ENCODE assay signal across 8 mouse cellular contexts in genomic region chr1:92179489-92180006, GRCm38 (mm10). TPM values are rescaled to one million over a fixed set of nuclear protein-coding genes. Genes with fewer than 3 reads are reported as not detected.
A peak's percentile ranks its signal among the peaks of the same experiment; 100 is the strongest.
DNase-seq lines count a peak whose midpoint lies in the region; ATAC-seq and TF ChIP-seq lines count a peak whose summit lies in the region.

No protein-coding gene starts in this region.

- peak overlapping the region; percentile 84 for H3K4me3 ChIP-seq in embryonic facial prominence, embryonic 12.5 days
- H3K4me3 ChIP-seq in heart, embryonic 15.5 days = peak overlapping the region; percentile 85
- H3K4me3 ChIP-seq in lung, adult 2 months (replicated peaks; ENCODE audit: extremely low read depth, low read depth, low read length) = peak overlapping the region; percentile 95

- peak overlapping the region; percentile 95 for H3K27ac ChIP-seq in embryonic facial prominence, embryonic 12.5 days
- H3K27ac ChIP-seq in heart, embryonic 15.5 days = peak overlapping the region; percentile 92

- no peak for ATAC-seq in embryonic facial prominence, embryonic 12.5 days (ENCODE audit: insufficient number of reproducible peaks, insufficient read depth, low FRiP score, low TSS enrichment)
- ATAC-seq in heart, embryonic 15.5 days (replicated peaks; ENCODE audit: insufficient number of reproducible peaks, insufficient read depth, low FRiP score, low read depth) = peak; percentile 0

- no peaks in the 10 kb centered on the region for H3K9me3 ChIP-seq in embryonic facial prominence, embryonic 12.5 days
- H3K9me3 ChIP-seq in heart, embryonic 15.5 days (replicated peaks) = no peaks in the 10 kb centered on the region

- H3K4me1 ChIP-seq in embryonic facial prominence, embryonic 12.5 days = peaks cover 30% of the 10 kb centered on the region
- peaks cover 37% of the 10 kb centered on the region for H3K4me1 ChIP-seq in heart, embryonic 15.5 days (replicated peaks)
- H3K4me1 ChIP-seq in lung, adult 2 months (ENCODE audit: control insufficient read depth, insufficient read depth, low read length) = peaks cover 15% of the 10 kb centered on the region

- 1% methylated on average over 60 of the region's 61 CpGs for WGBS in embryonic facial prominence, embryonic 12.5 days
- WGBS in heart, embryonic 15.5 days = under 1% methylated on average over 54 of the region's 61 CpGs
- 6% methylated on average over 61 of the region's 61 CpGs for WGBS in lung, adult 2 months

- DNase-seq in urinary bladder, adult 18-20 months (ENCODE audit: low spot score in 2 of 2) = peak; percentile 31 to 33
- no peak for DNase-seq in urinary bladder, postnatal 10 days (ENCODE audit: low spot score)
- DNase-seq in kidney, postnatal 10 days = peak; percentile 78
- peak; percentile 48 for DNase-seq in lung, adult 2 months
- DNase-seq in ovary, postnatal 36 days (ENCODE audit: low spot score) = peak; percentile 59
- DNase-seq in urinary bladder, postnatal 36 days (ENCODE audit: low spot score in 2 of 2) = peak; percentile 34 to 57

- H3K27me3 ChIP-seq in embryonic facial prominence, embryonic 12.5 days = no peaks in the 10 kb centered on the region
- H3K27me3 ChIP-seq in heart, embryonic 15.5 days = no peaks in the 10 kb centered on the region

- no peaks in the 10 kb centered on the region for H3K36me3 ChIP-seq in embryonic facial prominence, embryonic 12.5 days
- H3K36me3 ChIP-seq in heart, embryonic 15.5 days = no peaks in the 10 kb centered on the region

- peak overlapping the region; percentile 76 for H3K4me2 ChIP-seq in embryonic facial prominence, embryonic 12.5 days (replicated peaks)
- H3K4me2 ChIP-seq in heart, embryonic 15.5 days = peak overlapping the region; percentile 67

- no peak for TF ChIP-seq POLR2A in lung, adult 2 months (IDR thresholded peaks at IDR 0.05; ENCODE audit: borderline replicate concordance, extremely low read depth, low read depth, low read length)

- no peak for TF ChIP-seq CTCF in lung, adult 2 months (IDR thresholded peaks at IDR 0.05; ENCODE audit: insufficient read depth, low read length)

- peak overlapping the region; percentile 96 for H3K9ac ChIP-seq in embryonic facial prominence, embryonic 12.5 days
- peak overlapping the region; percentile 89 for H3K9ac ChIP-seq in heart, embryonic 15.5 days

RNA-seq across cellular contexts. Expression of gene Hdac4, which starts 16.0 kb away (rescaled TPM):
- 24.2 and 30.7 TPM in 2 replicates for polyA plus RNA-seq in embryonic facial prominence, embryonic 12.5 days (2016; fragmentation: Nextera tagmentation; extraction: Ambion mirVana)
- 10.5 and 18.7 TPM in 2 replicates for polyA plus RNA-seq in heart, embryonic 15.5 days (2015; fragmentation: Nextera tagmentation; extraction: Ambion mirVana)
- polyA plus RNA-seq in lung, adult 2 months (2012; rRNA removed) = 22.6 and 26.2 TPM in 2 replicates
